Comparison of ENCODE assay signal across 23 mouse cellular contexts in genomic region chr11:32193156-32193555, GRCm38 (mm10). TPM values are rescaled to one million over a fixed set of nuclear protein-coding genes. Genes with fewer than 3 reads are reported as not detected.
DNase-seq lines count a peak whose midpoint lies in the region; ATAC-seq and TF ChIP-seq lines count a peak whose summit lies in the region.
"Had no signal": no experiment of that assay in that cellular context is flagged by ENCODE, and none has a peak within 500 bp of the region (broad histone marks: within the 10 kb centered on the region; RNA-seq: fewer than 3 reads in every experiment).

No protein-coding gene starts in this region.

- no peak overlapping the region for H3K27ac ChIP-seq in heart, embryonic 10.5 days
- no peak overlapping the region for H3K27ac ChIP-seq in heart, embryonic 11.5 days (ENCODE audit: low read depth, low read length)
- H3K27ac ChIP-seq in intestine, embryonic 14.5 days (ENCODE audit: low read depth) = no peak overlapping the region
- no peak overlapping the region for H3K27ac ChIP-seq in intestine, postnatal 0 days (ENCODE audit: low read depth, low read length)
- no peak overlapping the region for H3K27ac ChIP-seq in midbrain, embryonic 11.5 days (ENCODE audit: low read depth, low read length)
- H3K27ac ChIP-seq in midbrain, embryonic 16.5 days (ENCODE audit: low read length) = no peak overlapping the region

- H3K4me1 ChIP-seq in heart, embryonic 10.5 days = peaks cover 33% of the 10 kb centered on the region
- peaks cover 6% of the 10 kb centered on the region; the same call in 1 of the 2 replicates for H3K4me1 ChIP-seq in heart, embryonic 11.5 days (ENCODE audit: control insufficient read depth, insufficient read depth, low read length)
- no peaks in the 10 kb centered on the region for H3K4me1 ChIP-seq in intestine, embryonic 14.5 days (replicated peaks; ENCODE audit: control insufficient read depth, insufficient read depth, low read length)
- H3K4me1 ChIP-seq in intestine, postnatal 0 days (replicated peaks; ENCODE audit: control insufficient read depth, insufficient read depth, low read length) = no peaks in the 10 kb centered on the region
- H3K4me1 ChIP-seq in midbrain, embryonic 11.5 days (ENCODE audit: control insufficient read depth, insufficient read depth, low read length) = no peaks in the 10 kb centered on the region
- no peaks in the 10 kb centered on the region for H3K4me1 ChIP-seq in midbrain, embryonic 16.5 days (ENCODE audit: control insufficient read depth, insufficient read depth, low read length)

- no peak for ATAC-seq in heart, embryonic 11.5 days (replicated peaks; ENCODE audit: insufficient number of reproducible peaks, low FRiP score, low TSS enrichment)
- no peak for ATAC-seq in intestine, embryonic 14.5 days (replicated peaks; ENCODE audit: low FRiP score, low TSS enrichment, low read depth)
- no peak for ATAC-seq in intestine, postnatal 0 days
- no peak for ATAC-seq in midbrain, embryonic 11.5 days (ENCODE audit: low FRiP score)
- ATAC-seq in midbrain, embryonic 16.5 days = no peak
- ATAC-seq: activated CD4-positive, CD25-positive, alpha-beta regulatory T cell, adult 4 months; CD4-positive, CD25-positive, alpha-beta regulatory T cell, adult 4 months; Patski had no signal

- H3K9ac ChIP-seq in heart, embryonic 11.5 days (ENCODE audit: low read depth, low read length) = no peak overlapping the region
- H3K9ac ChIP-seq in intestine, embryonic 14.5 days (ENCODE audit: low read length) = no peak overlapping the region
- H3K9ac ChIP-seq in intestine, postnatal 0 days (ENCODE audit: low read depth, low read length) = no peak overlapping the region
- no peak overlapping the region for H3K9ac ChIP-seq in midbrain, embryonic 11.5 days (ENCODE audit: low read length)
- no peak overlapping the region for H3K9ac ChIP-seq in midbrain, embryonic 16.5 days (ENCODE audit: low read depth, low read length)

- DNase-seq in heart, adult 11 months = peak; percentile 55
- DNase-seq in heart, adult 8-10 months (ENCODE audit: low spot score) = no peak
- DNase-seq in heart, embryonic 10.5 days (ENCODE audit: low spot score) = peak; percentile 55
- DNase-seq in intestine, embryonic 14.5 days (ENCODE audit: low spot score) = peak; percentile 37
- peak; percentile 31 for DNase-seq in midbrain, embryonic 11.5 days (ENCODE audit: low spot score, missing footprints)
- DNase-seq: adrenal gland, adult 2 months; adrenal gland, adult 8-10 months; adrenal gland, postnatal 10 days; adrenal gland, postnatal 25 days; adrenal gland, postnatal 36 days; B cell, adult 2 months; cerebellum, adult 11 months; cerebellum, adult 11-12 months had no signal

- H3K36me3 ChIP-seq in heart, embryonic 10.5 days = no peaks in the 10 kb centered on the region
- no peaks in the 10 kb centered on the region for H3K36me3 ChIP-seq in heart, embryonic 11.5 days (ENCODE audit: control insufficient read depth, insufficient read depth, low read length)
- H3K36me3 ChIP-seq in intestine, embryonic 14.5 days (ENCODE audit: control insufficient read depth, insufficient read depth, low read length) = no peaks in the 10 kb centered on the region
- H3K36me3 ChIP-seq in intestine, postnatal 0 days (ENCODE audit: control insufficient read depth, insufficient read depth) = no peaks in the 10 kb centered on the region
- H3K36me3 ChIP-seq in midbrain, embryonic 11.5 days (ENCODE audit: control insufficient read depth, insufficient read depth, low read length) = no peaks in the 10 kb centered on the region
- no peaks in the 10 kb centered on the region for H3K36me3 ChIP-seq in midbrain, embryonic 16.5 days (ENCODE audit: control insufficient read depth, insufficient read depth, low read length)

- H3K9me3 ChIP-seq in heart, embryonic 10.5 days = no peaks in the 10 kb centered on the region
- H3K9me3 ChIP-seq in heart, embryonic 11.5 days (replicated peaks; ENCODE audit: control insufficient read depth, low read length) = no peaks in the 10 kb centered on the region
- H3K9me3 ChIP-seq in intestine, embryonic 14.5 days (ENCODE audit: control insufficient read depth, low read length) = no peaks in the 10 kb centered on the region
- H3K9me3 ChIP-seq in intestine, postnatal 0 days (ENCODE audit: control insufficient read depth) = no peaks in the 10 kb centered on the region
- no peaks in the 10 kb centered on the region for H3K9me3 ChIP-seq in midbrain, embryonic 11.5 days (ENCODE audit: control insufficient read depth, low read length)
- H3K9me3 ChIP-seq in midbrain, embryonic 16.5 days (replicated peaks; ENCODE audit: control insufficient read depth, low read length, poor library complexity, severe bottlenecking) = no peaks in the 10 kb centered on the region
- H3K9me3 ChIP-seq: G1E had no signal

- H3K27me3 ChIP-seq in heart, embryonic 10.5 days (ENCODE audit: insufficient read depth, poor library complexity, severe bottlenecking) = peaks cover 34% of the 10 kb centered on the region; the same call in 1 of the 2 replicates
- H3K27me3 ChIP-seq in heart, embryonic 11.5 days (ENCODE audit: control insufficient read depth, insufficient read depth, low read length) = 0 out of 2 replicates have a peak, but pooled peaks cover 2% of the 10 kb centered on the region
- H3K27me3 ChIP-seq in intestine, embryonic 14.5 days (replicated peaks; ENCODE audit: control insufficient read depth, insufficient read depth, low read length) = no peaks in the 10 kb centered on the region
- H3K27me3 ChIP-seq in intestine, postnatal 0 days (replicated peaks; ENCODE audit: control insufficient read depth, insufficient read depth, low read length) = no peaks in the 10 kb centered on the region
- no peaks in the 10 kb centered on the region for H3K27me3 ChIP-seq in midbrain, embryonic 11.5 days (ENCODE audit: control insufficient read depth, insufficient read depth, low read length)
- H3K27me3 ChIP-seq in midbrain, embryonic 16.5 days (ENCODE audit: control insufficient read depth, insufficient read depth, low read depth, low read length) = no peaks in the 10 kb centered on the region
- H3K27me3 ChIP-seq: CH12.LX had no signal

- H3K4me2 ChIP-seq in heart, embryonic 11.5 days = no peak overlapping the region
- H3K4me2 ChIP-seq in intestine, embryonic 14.5 days (ENCODE audit: low read length) = no peak overlapping the region
- H3K4me2 ChIP-seq in intestine, postnatal 0 days (replicated peaks; ENCODE audit: low read depth) = no peak overlapping the region
- no peak overlapping the region for H3K4me2 ChIP-seq in midbrain, embryonic 11.5 days
- H3K4me2 ChIP-seq in midbrain, embryonic 16.5 days (ENCODE audit: low read length) = no peak overlapping the region

- WGBS in heart, embryonic 10.5 days = 87% methylated on average over 10 of the region's 10 CpGs
- WGBS in heart, embryonic 11.5 days (ENCODE audit: insufficient replicate concordance) = 87% methylated on average over 10 of the region's 10 CpGs
- 84% methylated on average over 10 of the region's 10 CpGs for WGBS in intestine, embryonic 14.5 days
- 84% methylated on average over 10 of the region's 10 CpGs for WGBS in intestine, postnatal 0 days
- 94% methylated on average over 10 of the region's 10 CpGs for WGBS in midbrain, embryonic 11.5 days
- 94% methylated on average over 10 of the region's 10 CpGs for WGBS in midbrain, embryonic 16.5 days

- no peak overlapping the region for H3K4me3 ChIP-seq in heart, embryonic 10.5 days
- H3K4me3 ChIP-seq in heart, embryonic 11.5 days (ENCODE audit: low read depth, low read length) = no peak overlapping the region
- H3K4me3 ChIP-seq in intestine, embryonic 14.5 days (ENCODE audit: low read depth, low read length) = no peak overlapping the region
- no peak overlapping the region for H3K4me3 ChIP-seq in intestine, postnatal 0 days (ENCODE audit: low read depth, low read length)
- no peak overlapping the region for H3K4me3 ChIP-seq in midbrain, embryonic 11.5 days (ENCODE audit: low read depth, low read length)
- H3K4me3 ChIP-seq in midbrain, embryonic 16.5 days (ENCODE audit: low read depth, low read length) = no peak overlapping the region

- no peak for TF ChIP-seq CTCF in intestine, postnatal 0 days (IDR thresholded peaks at IDR 0.05; ENCODE audit: low read depth)

RNA-seq across cellular contexts. Expression of gene Il9r, which starts 6.9 kb away (rescaled TPM):
- under 1 TPM in 3 of 4 experiments, not detected in 1; 0.05 to 0.40 (median 0.09) TPM for total RNA-seq in heart, adult 8-10 months (2022)
- 0.14 TPM in 1 of 2 replicates, not detected in the other for polyA plus RNA-seq in heart, embryonic 10.5 days (2016; fragmentation: Nextera tagmentation; extraction: Ambion mirVana)
- not detected in 2 replicates for polyA plus RNA-seq in heart, embryonic 11.5 days (2014; fragmentation: Nextera tagmentation; extraction: Ambion mirVana)
- not detected in 2 replicates for polyA plus RNA-seq in intestine, embryonic 14.5 days (2014; fragmentation: Nextera tagmentation; extraction: Ambion mirVana)
- polyA plus RNA-seq in intestine, postnatal 0 days (2015; fragmentation: Nextera tagmentation; extraction: Ambion mirVana) = not detected in 2 replicates
- polyA plus RNA-seq in midbrain, embryonic 11.5 days (2014; fragmentation: Nextera tagmentation; extraction: Ambion mirVana) = not detected in 2 replicates
- not detected in 2 replicates for polyA plus RNA-seq in midbrain, embryonic 16.5 days (2015; fragmentation: Nextera tagmentation; extraction: Ambion mirVana)
- total RNA-seq: adrenal gland, postnatal 25 days had no signal
- polyA plus RNA-seq: adrenal gland, adult 2 months; brain, embryonic 14.5 days; C2C12; Patski had no signal

RNA-seq across cellular contexts. Expression of gene Snrnp25, which starts 12.1 kb away (rescaled TPM):
- total RNA-seq in heart, adult 8-10 months (2022) = 10 to 100 TPM in 3 of 4 experiments, 1 to 10 TPM in 1; 9.7 to 14.0 (median 11.8) TPM
- polyA plus RNA-seq in heart, embryonic 10.5 days (2016; fragmentation: Nextera tagmentation; extraction: Ambion mirVana) = 69.7 and 84.1 TPM in 2 replicates
- 59.6 and 72.2 TPM in 2 replicates for polyA plus RNA-seq in heart, embryonic 11.5 days (2014; fragmentation: Nextera tagmentation; extraction: Ambion mirVana)
- polyA plus RNA-seq in intestine, embryonic 14.5 days (2014; fragmentation: Nextera tagmentation; extraction: Ambion mirVana) = 58.0 and 60.7 TPM in 2 replicates
- 27.0 and 28.0 TPM in 2 replicates for polyA plus RNA-seq in intestine, postnatal 0 days (2015; fragmentation: Nextera tagmentation; extraction: Ambion mirVana)
- polyA plus RNA-seq in midbrain, embryonic 11.5 days (2014; fragmentation: Nextera tagmentation; extraction: Ambion mirVana) = 77.0 and 87.0 TPM in 2 replicates
- polyA plus RNA-seq in midbrain, embryonic 16.5 days (2015; fragmentation: Nextera tagmentation; extraction: Ambion mirVana) = 37.2 and 41.2 TPM in 2 replicates

RNA-seq across cellular contexts. Expression of gene Rhbdf1, which starts 28.9 kb away (rescaled TPM):
- 10 to 100 TPM; 20.4 to 26.8 (median 23.0) TPM for total RNA-seq in heart, adult 8-10 months (2022)
- polyA plus RNA-seq in heart, embryonic 10.5 days (2016; fragmentation: Nextera tagmentation; extraction: Ambion mirVana) = 40.8 and 42.4 TPM in 2 replicates
- polyA plus RNA-seq in heart, embryonic 11.5 days (2014; fragmentation: Nextera tagmentation; extraction: Ambion mirVana) = 28.2 and 30.3 TPM in 2 replicates
- polyA plus RNA-seq in intestine, embryonic 14.5 days (2014; fragmentation: Nextera tagmentation; extraction: Ambion mirVana) = 45.6 and 57.9 TPM in 2 replicates
- polyA plus RNA-seq in intestine, postnatal 0 days (2015; fragmentation: Nextera tagmentation; extraction: Ambion mirVana) = 20.7 and 26.1 TPM in 2 replicates
- 13.2 and 14.1 TPM in 2 replicates for polyA plus RNA-seq in midbrain, embryonic 11.5 days (2014; fragmentation: Nextera tagmentation; extraction: Ambion mirVana)
- 18.5 and 24.0 TPM in 2 replicates for polyA plus RNA-seq in midbrain, embryonic 16.5 days (2015; fragmentation: Nextera tagmentation; extraction: Ambion mirVana)

RNA-seq across cellular contexts. Expression of gene Mpg, which starts 33.1 kb away (rescaled TPM):
- 1 to 10 TPM; 5.5 to 7.7 (median 6.2) TPM for total RNA-seq in heart, adult 8-10 months (2022)
- polyA plus RNA-seq in heart, embryonic 10.5 days (2016; fragmentation: Nextera tagmentation; extraction: Ambion mirVana) = 21.3 and 26.3 TPM in 2 replicates
- 22.0 and 22.5 TPM in 2 replicates for polyA plus RNA-seq in heart, embryonic 11.5 days (2014; fragmentation: Nextera tagmentation; extraction: Ambion mirVana)
- polyA plus RNA-seq in intestine, embryonic 14.5 days (2014; fragmentation: Nextera tagmentation; extraction: Ambion mirVana) = 36.2 and 39.3 TPM in 2 replicates
- 19.2 and 20.9 TPM in 2 replicates for polyA plus RNA-seq in intestine, postnatal 0 days (2015; fragmentation: Nextera tagmentation; extraction: Ambion mirVana)
- 24.8 and 27.2 TPM in 2 replicates for polyA plus RNA-seq in midbrain, embryonic 11.5 days (2014; fragmentation: Nextera tagmentation; extraction: Ambion mirVana)
- polyA plus RNA-seq in midbrain, embryonic 16.5 days (2015; fragmentation: Nextera tagmentation; extraction: Ambion mirVana) = 36.1 and 41.7 TPM in 2 replicates
